Mouse (Mus musculus) layer of hippocampus, postnatal 36 days (tissue): ENCODE data around the gene Anxa5. TPM values are rescaled to one million over a fixed set of nuclear protein-coding genes. Genes with fewer than 3 reads are reported as not detected.
A peak's percentile ranks its signal among the peaks of the same experiment; 100 is the strongest.

Experiments used
- DNase-seq, 2 experiments: peaks; one replicate each; pipeline ENCODE4 v3.0.0; 2022
- microRNA-seq, 2 experiments: library from miRNA; unstranded; fragments of <30 nt; microRNA quantifications; one replicate each; pipeline ENCODE4 v1.2.0; 2021
- total RNA-seq, 2 experiments: library from RNA; stranded (reverse); gene quantifications; 2 replicates each; pipeline ENCODE4 v1.2.3; 2021

Gene Anxa5
- total RNA-seq, 2 experiments from 2014 or later, result 46.6 to 49.3 TPM

DNA sequence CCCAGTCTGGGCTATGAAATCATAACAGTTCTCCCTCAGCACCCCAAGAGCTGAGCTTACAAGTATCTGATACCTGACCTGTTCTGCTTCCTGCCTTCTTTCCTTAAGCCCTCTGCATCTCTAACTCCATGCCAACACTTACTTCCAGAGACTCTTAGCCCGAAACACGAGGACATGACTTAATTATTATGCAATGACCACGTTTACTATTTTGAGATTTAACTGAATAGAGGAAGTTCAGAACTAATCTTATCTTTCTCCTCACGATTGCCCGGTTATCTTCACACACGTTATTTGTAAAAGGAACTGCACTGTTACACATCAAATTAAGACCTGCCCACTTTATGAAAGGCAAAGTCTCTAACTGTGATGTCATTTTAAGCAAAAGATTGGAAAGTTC lies 28.8 kb downstream of the Anxa5 start:
- DNase-seq, result no peak

GRCm38 (mm10) chr3:36446506-36446905 lies 29.2 kb downstream of the Anxa5 start:
- DNase-seq, result no peak

DNA sequence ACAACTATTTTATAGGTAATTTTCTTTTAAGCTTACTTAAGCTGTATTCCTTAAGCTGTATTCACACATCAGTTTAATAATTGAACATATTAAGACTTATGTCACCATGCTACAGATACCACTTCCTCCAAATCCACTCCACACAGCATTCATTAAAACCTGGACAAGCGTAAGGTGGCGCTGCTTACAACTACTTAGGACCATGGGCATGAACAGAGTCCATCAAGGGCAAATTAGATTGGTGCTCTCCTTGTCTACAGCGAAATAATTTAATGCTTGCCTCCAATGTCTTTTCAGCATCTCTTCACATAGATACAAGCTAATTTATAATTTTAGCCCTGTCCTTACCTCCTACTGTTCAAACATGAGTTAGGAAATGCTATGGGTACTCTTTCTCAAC lies 29.7 kb downstream of the Anxa5 start:
- DNase-seq, result no peak

DNA sequence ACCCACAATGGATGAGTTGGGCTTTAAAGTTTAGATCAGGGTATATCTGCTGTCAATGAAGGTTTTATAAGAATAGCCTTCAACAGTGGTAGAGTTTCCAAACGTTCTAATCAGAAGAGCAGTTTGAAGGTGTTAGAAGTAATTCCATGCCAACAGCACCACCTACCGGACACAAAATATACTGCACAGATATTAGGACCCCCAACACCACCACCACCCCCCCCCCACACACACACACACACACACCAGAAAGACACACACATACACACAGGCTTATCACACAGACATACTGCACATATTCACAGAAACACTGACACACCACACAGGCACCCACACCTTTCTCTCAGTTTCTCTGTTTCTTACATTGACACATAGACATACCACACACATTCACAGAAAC lies 33.3 kb downstream of the Anxa5 start:
- DNase-seq, result peak in 1 of 2 experiments; percentile 15

DNA sequence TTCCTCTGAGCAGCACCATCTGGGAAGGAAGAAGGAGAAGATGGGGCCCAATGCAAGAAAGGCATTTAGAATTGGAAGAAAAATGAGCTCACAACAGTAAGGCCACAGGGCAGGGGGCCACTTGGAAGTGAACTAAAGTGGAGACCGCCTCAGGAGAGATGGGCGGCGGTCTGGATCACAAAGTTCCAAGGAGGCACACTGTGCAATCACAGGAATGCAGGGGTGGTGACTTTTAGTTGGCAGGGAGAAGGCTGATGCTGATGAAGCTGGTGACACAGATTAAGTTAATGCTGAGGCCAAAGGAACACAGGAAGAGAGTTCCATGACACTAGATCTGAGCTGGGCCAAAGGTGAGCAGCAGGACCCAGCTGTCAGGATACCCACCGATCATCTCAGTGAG lies 35.4 kb downstream of the Anxa5 start:
- no peak for DNase-seq

DNA sequence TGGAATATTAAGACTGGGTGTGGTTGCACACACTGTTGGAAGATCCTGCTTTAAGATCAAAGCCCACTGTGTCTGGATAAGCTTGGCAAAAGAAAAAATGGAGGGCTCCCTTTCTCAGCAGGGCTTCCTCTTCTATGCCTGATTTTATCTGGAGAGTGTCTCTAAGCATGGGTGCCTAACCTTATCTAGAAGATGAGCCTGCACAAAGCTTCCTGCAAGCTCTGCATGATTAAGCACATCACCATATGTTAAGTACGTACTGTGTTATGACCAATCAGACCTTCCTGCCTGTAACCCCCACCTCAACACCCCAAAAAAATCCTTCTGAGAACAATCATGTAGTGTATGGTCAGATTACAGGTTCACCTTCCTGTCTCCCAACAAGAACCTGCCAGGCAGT lies 45.3 kb downstream of the Anxa5 start:
- DNase-seq, result no peak

- DNase-seq, result no peak
Observed at GRCm38 (mm10) chr3:36427386-36427785, 48.3 kb downstream of the Anxa5 start.

DNA sequence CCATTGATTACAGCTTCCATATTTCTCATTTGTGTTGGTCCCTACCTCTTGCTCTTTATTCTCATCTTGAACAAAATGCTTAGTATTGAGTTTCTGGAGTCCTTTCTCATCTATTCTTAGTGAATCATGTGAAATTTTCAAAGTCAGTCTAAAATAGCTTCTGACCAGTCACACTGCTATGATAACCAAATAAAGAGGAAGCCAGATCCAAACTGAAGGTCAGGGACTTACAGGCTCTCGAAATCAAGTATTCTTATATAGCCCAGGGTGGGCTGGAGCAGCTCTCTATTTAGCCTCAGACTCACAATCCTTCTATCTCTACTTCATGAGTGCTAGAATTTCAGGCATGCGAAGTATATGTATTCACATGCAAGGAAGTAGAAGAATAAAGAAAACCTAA lies 66.2 kb downstream of the Anxa5 start:
- no peak for DNase-seq

GRCm38 (mm10) chr3:36406967-36407366 lies 68.7 kb downstream of the Anxa5 start:
- no peak for DNase-seq

GRCm38 (mm10) chr3:36406340-36406739 lies 69.4 kb downstream of the Anxa5 start:
- peak in 1 of 2 experiments; percentile 12 for DNase-seq

- no peak for DNase-seq
Observed at GRCm38 (mm10) chr3:36401900-36402299, 73.8 kb downstream of the Anxa5 start.

DNA sequence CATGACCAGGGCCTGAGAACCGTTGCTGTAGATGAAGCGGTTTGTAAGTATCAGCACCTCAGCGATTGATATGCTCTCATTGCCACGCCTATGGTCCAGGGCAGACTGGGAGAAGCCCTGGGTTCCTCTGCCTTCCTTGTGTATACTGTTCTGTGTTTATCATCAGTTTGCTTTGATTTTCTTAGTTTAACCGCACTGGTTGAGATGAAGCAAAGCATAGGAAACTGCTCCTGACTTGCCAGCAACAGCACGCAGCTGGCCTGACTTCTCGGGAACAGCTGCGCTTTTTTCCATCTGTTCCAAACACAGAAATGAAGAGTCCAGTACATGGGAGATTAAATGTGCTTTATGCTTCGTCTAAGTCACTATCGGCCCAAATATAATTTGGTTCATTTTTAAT lies 75.0 kb downstream of the Anxa5 start:
- no peak for DNase-seq

Small RNA genes lying within 50 kb of the gene (microRNA-seq; reads per million reads assigned to microRNA genes)
- gene Mir7009, result 0 to 0.42 reads per million in 2 experiments

Other genes starting within 250 kb of the Anxa5 start
- gene 1810062G17Rik, start within 50 bp of the Anxa5 start, total RNA-seq, result not detected
- 1 to 10 TPM; 2.1 to 2.5 TPM for gene Gm11549, start 45.9 kb upstream of the Anxa5 start, total RNA-seq
- gene Exosc9, start 76.7 kb upstream of the Anxa5 start, total RNA-seq, result 10 to 100 TPM; 36.0 to 42.3 TPM
- 1 to 10 TPM; 1.3 to 1.4 TPM for gene Ccna2, start 96.3 kb upstream of the Anxa5 start, total RNA-seq
- gene Bbs7, start 137.6 kb upstream of the Anxa5 start, total RNA-seq, result 10 to 100 TPM; 18.0 to 18.6 TPM
- 1 to 10 TPM; 4.7 to 5.9 TPM for gene Trpc3, start 214.3 kb upstream of the Anxa5 start, total RNA-seq